Mouse (Mus musculus) gastrocnemius, adult 18-20 months (tissue): ENCODE measurements at regions not wholly inside any gene's neighbourhood (a gene's known extent, or its start where the extent isn't known, plus 50 kb on each side); places are given as distances from the start of the nearest gene placed in this dataset.
"Not testable (repeated sequence)": the region's sequence is repeated elsewhere in the genome, so short reads cannot be mapped to it uniquely, and the experiment has no call there.

Source experiments
- DNase-seq: peaks from one replicate; pipeline ENCODE4 v3.0.0; 2021; ENCODE audit warnings: low spot score

GRCm38 (mm10) chr10:117567379-117568137, 61.7 kb upstream of the Cpm start:
- no peak for DNase-seq

DNA sequence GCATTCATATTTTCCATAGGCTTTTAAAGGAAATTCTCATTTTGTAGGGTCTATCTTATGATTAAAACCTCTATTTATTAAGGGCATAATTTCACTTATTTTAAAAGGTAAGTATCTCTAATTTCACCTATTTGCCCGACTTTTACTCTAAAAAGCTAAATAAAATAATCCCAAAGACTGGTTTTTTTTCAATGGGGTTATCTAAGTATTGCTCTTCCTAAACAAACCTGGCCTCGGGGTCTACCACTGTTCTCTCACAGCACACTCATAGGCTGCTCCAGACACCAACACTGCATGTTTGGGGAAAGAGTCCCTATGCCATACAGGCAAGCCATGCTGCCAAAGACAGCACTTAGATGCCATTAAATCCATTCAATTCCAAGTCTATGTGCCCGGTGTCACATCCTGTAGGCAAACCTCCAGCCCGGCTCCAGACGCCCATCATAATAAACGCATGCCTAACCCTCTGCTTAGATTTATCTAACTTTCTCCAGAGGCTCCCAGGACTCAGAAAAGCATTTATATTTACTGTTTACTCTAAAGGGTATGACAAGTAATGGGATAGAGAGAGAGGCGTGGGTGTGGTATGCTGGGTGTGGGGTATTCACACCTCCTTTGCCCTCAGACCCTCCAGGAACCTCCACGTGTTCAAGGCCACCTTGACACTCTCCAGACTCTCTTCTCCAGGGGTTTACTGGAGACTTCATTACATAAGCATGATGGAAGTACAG, 62.5 kb upstream of the Cpm start:
- no peak for DNase-seq

DNA sequence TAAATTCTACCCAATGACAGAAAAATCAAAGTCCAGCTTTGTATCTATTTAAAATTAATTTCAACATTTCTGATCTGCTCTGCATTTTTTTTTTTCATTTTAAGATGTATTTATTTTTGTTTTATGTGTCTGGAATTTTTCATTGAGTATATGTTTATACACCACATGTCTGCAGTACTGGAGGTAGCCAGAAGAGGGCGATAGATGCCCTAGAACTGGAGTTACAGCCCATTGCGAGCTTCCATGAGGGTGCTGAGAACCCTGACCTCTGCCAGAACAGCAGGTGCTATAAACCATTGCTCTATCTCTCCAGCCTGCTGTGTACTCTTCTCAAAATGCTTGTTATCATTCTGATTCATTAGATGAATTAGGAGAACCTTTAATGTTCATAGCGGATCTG, 63.1 kb upstream of the Cpm start:
- DNase-seq = no peak

- no peak for DNase-seq
Observed at GRCm38 (mm10) chr10:117565529-117566086, 63.7 kb upstream of the Cpm start.

DNA sequence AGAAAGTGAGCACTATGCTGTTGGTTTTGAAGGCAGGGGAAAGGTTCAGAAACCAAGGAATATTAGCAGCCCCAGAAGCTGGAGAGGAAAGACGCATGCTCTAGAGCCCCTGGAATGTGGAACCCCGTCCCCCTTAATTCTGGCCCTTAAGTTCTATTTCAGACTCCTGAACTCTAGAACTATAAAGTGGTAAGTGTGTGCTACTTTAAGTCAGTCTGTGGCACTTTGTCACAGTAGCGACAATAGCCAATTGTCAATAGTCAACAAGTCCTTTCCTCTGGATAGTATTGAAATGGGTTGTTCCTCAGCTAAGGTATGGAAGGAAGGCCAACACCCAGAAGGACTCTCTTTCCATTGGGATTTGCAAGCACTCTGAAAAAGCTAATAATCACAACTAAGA, 64.2 kb upstream of the Cpm start:
- no peak for DNase-seq

GRCm38 (mm10) chr10:117564118-117565040, 64.9 kb upstream of the Cpm start:
- DNase-seq = no peak

- DNase-seq = no peak
Observed at GRCm38 (mm10) chr10:117563429-117564117, 65.7 kb upstream of the Cpm start.

- DNase-seq = not testable (repeated sequence)
Observed at GRCm38 (mm10) chr10:117562850-117563248, 66.5 kb upstream of the Cpm start.

DNA sequence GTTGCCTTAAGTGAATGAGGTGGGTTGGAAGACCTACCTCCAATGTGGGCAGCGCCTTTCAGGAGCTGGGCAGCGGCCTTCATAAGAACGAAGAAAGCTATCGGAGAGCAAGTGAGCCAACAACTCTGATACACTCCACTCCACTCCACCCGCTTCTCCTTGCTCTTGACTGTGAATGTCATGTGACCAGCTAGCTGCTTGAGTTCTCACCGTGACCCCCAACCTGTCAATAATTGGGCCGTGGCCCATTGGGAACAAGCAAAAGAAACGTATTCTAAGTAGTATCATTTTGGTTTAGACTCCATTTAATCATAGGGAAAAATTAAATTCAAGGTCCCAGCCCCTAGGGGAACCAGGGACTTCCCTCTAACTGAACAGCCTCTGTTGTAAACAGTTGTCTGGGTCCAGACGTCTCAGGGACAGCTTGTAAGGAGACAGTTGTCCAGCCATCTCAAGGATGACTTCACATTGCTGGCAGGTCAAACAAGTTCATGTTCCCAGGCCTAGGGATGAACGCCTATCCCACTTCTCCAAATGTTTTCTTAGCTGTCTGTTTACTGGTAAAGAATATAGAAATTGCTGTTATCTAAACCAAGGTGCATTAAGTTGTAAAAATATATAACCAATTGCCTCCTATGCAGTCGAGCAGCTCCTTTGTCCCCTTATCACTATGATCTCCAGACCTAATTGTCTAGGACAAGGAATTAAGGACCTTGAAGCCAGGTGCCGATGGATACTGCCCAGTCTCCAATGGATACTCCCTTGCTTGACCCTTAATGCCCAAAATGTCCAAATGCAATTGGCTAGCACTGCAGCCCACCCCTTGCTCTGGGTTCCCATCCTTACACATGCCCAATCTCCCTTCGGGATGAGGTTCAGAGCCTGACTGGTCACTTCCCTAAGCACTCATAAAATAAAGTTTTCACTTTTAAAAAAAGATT, 67.1 kb upstream of the Cpm start:
- DNase-seq = no peak

- DNase-seq = no peak
Observed at GRCm38 (mm10) chr10:117561279-117561820, 68.0 kb upstream of the Cpm start.

GRCm38 (mm10) chr10:117560396-117561278, 68.7 kb upstream of the Cpm start:
- DNase-seq = no peak

GRCm38 (mm10) chr10:117559615-117560395, 69.5 kb upstream of the Cpm start:
- no peak for DNase-seq

DNA sequence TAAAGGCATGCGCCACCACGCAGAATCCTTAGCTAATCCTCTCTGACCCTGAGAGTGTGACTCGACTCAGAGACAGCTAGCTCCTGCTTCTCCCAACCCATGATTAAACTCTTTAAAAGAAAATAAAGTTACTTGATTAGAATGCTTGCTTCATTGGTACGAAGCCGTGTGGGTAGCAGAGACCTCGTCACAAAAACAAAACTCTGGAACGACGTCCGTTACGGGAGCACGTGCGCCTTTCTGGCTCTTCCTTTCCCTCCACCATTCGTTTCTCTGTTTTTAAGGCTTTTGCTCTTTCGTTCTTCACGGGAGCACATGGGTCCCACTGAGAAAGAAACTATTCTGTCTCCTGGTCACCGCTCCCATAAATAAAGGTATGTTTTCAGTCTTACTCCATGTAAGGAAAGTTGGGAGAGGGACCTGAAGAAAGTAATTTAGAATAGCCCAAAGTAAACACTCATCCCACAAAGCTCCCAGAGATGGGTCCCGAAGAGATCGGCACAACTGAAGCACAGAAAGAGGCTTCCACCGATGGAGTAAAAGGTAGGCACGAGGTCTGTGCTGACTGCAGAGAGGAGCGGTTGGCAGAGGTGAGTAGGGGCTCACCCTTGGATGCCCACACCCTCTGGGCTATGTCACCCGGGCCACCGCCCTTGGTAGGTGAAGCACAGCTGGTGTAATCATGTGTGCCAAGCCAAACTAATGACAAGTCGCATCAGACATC, 70.2 kb upstream of the Cpm start:
- no peak for DNase-seq

- DNase-seq = no peak
Observed at GRCm38 (mm10) chr10:117558292-117558800, 71.0 kb upstream of the Cpm start.

- no peak for DNase-seq
Observed at GRCm38 (mm10) chr10:117557666-117558065, 71.6 kb upstream of the Cpm start.

DNA sequence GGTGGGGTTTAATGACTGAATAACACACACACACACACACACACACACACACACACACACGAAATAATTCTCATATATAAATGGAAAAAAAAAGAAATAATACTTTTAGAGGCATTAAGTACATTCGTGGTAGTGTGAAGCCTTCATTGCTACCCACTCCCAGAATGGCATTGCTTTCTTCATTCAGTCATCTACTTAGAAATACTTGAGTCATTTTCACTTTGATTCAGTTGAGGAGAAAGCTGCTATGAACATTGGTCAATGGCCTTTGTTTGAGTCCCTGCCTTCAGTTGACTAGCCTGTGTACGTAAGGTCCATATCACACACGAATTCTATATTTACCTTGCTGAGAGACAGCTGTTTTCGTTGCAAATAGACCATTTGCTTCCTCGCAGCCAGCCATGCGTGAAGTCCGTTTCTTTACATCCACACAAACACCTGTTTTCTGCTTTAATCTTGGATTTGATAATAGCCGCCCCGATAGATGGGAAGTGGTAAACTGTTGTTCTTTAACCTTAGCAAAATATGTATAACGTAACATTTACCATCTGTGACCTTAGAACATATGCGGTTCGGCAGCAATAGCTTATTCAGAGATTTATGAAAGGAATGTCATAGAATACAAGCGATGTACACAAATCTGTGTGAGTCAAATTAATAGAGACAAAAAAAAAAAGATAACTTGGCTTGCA, 72.3 kb upstream of the Cpm start:
- no peak for DNase-seq
